Mouse (Mus musculus): ENCODE data around the gene Fetub.

The Fetub gene

GRCm38 (mm10) chr16:22963293-22963692 lies 45.2 kb downstream of the Fetub start:
- DNase-seq (ENCODE audit: low spot score), result no peak

- no peak for DNase-seq (ENCODE audit: low spot score)
Observed at GRCm38 (mm10) chr16:22967383-22968030, 49.4 kb downstream of the Fetub start.
